Mouse (Mus musculus): Measurements from ENCODE around the gene Mapk1.

DNA sequence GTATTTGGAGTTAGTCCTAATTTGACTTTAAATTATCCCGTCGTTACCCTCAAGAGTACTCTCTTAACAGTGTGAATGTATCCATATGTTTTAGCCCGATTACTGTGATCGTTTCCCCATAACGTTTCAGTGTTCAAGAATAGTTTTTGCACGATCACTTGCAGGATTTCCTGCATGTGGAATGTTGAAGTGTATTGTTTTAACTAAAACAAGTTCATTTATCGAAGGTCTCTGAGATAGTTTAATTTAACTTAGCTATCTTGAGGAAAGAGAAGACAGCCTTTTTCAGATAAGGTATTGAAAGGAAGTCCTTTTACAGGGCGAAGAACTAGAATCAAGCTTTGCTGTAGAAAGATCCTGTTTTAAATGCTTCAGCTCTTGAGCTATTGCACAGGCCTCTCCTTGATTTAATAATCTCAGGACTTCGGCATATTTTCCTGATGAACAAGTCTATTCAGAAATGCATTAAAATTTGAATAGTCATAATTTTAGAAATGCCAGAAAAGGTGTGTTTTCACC lies 1.3 kb downstream of the Mapk1 start:
- TF ChIP-seq POLR2A (IDR thresholded peaks at IDR 0.05; ENCODE audit: low read depth, low read length) (no peak), E2F4 (IDR thresholded peaks at IDR 0.05; ENCODE audit: insufficient replicate concordance, low read depth, low read length) (no peak), UBTF (IDR thresholded peaks at IDR 0.05; ENCODE audit: low read depth, low read length) (no peak), CTCF (conservative IDR thresholded peaks at IDR 0.05 in 1 of 2, IDR thresholded peaks at IDR 0.05 in 1 of 2; ENCODE audit: low read depth in 2 of 2, low read length in 2 of 2) (no peak), MAX (IDR thresholded peaks at IDR 0.05; ENCODE audit: low read length) (no peak), JUND (conservative IDR thresholded peaks at IDR 0.05; ENCODE audit: low read depth, low read length) (no peak), CHD1 (IDR thresholded peaks at IDR 0.05; ENCODE audit: low read depth, low read length) (peak; percentile 89; the same call in 1 of the 2 replicates)
